In the genomic region with DNA sequence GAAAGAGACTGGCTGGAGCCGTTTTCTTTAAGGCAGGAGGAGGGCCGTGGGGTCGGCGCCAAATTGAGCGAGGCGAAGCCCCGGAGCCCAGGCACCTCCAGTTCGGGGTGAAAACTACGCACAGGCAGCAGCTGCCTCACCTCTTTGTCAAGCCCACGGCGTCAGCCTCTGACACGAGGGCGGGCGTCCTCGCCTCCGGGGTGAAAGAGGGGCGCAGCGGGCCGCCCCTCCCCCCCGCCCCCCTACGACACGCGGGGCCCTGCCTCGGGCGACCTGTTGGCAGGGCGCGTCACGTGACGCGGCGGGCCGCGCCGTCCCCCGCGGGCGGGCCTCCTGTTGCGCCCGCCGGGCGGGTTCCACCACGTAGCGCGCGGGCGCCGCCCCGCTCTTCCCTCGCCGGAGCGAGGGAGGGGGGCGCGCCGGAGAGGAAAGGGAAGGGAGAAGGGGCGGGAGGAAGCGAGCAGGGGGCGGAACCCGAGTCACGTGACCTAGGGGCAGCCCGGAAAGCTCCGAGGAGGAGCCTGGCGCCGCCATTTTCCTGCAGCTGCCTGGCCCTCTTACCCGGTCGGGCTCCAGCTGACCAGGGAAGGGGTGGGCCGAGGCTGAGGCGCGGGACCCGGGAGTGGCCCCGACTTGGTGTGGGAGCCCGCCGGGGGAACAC, we compare ENCODE assay signal across 8 mouse cellular contexts. TPM values are rescaled to one million over a fixed set of nuclear protein-coding genes. Genes with fewer than 3 reads are reported as not detected.
DNase-seq lines count a peak whose midpoint lies in the region; ATAC-seq and TF ChIP-seq lines count a peak whose summit lies in the region.

A gene (plus strand): TSS at position 482 of the 661 bp plus-strand sequence.

- intact Hi-C loops in heart, postnatal 10 days (cut with DNase I), result loop anchor here (1.0 to 2.0 kb wide), 4 partner anchors 17 to 107 kb away; no protein-coding TSS in a partner anchor

- TF ChIP-seq EP300 in liver, postnatal 0 days (IDR thresholded peaks at IDR 0.05; ENCODE audit: low read depth), result no peak; the same call in 1 of the 2 replicates

- no peaks in the 10 kb centered on the region for H3K36me3 ChIP-seq in E14TG2a.4 (ENCODE audit: insufficient read depth, low read length)
- H3K36me3 ChIP-seq in forebrain, embryonic 13.5 days (ENCODE audit: poor library complexity, severe bottlenecking), result no peaks in the 10 kb centered on the region
- H3K36me3 ChIP-seq in liver, postnatal 0 days (replicated peaks; ENCODE audit: insufficient read depth, low read length), result 0 out of 2 replicates have a peak, but pooled peaks cover 2% of the 10 kb centered on the region
- H3K36me3 ChIP-seq in neural tube, embryonic 14.5 days (ENCODE audit: control insufficient read depth, insufficient read depth, low read length), result no peaks in the 10 kb centered on the region

- whole genome bisulfite sequencing in forebrain, embryonic 13.5 days, result under 1% methylated on average over 42 of the region's 72 CpGs
- under 1% methylated on average over 60 of the region's 72 CpGs for WGBS in large intestine, adult 2 months
- WGBS in liver, postnatal 0 days (ENCODE audit: insufficient replicate concordance), result under 1% methylated on average over 36 of the region's 72 CpGs
- WGBS in neural tube, embryonic 14.5 days, result under 1% methylated on average over 37 of the region's 72 CpGs

- ATAC-seq in forebrain, embryonic 13.5 days, result peak; percentile 93
- peak; percentile 95 for ATAC-seq in liver, postnatal 0 days
- ATAC-seq in neural tube, embryonic 14.5 days (ENCODE audit: low read depth), result peak; percentile 95

- peaks cover 40% of the 10 kb centered on the region for H3K4me1 ChIP-seq in E14TG2a.4 (replicated peaks; ENCODE audit: low read depth, low read length)
- H3K4me1 ChIP-seq in forebrain, embryonic 13.5 days, result peaks cover 29% of the 10 kb centered on the region
- peaks cover 11% of the 10 kb centered on the region for H3K4me1 ChIP-seq in liver, postnatal 0 days (ENCODE audit: insufficient read depth)
- peaks cover 11% of the 10 kb centered on the region; the same call in 1 of the 2 replicates for H3K4me1 ChIP-seq in neural tube, embryonic 14.5 days (ENCODE audit: control insufficient read depth, insufficient read depth, low read length)

- peak within 1 kb of the TSS; percentile 95 for H3K27ac ChIP-seq in forebrain, embryonic 13.5 days
- peak within 1 kb of the TSS; percentile 100 for H3K27ac ChIP-seq in liver, postnatal 0 days (ENCODE audit: low read depth)
- peak within 1 kb of the TSS; percentile 96 for H3K27ac ChIP-seq in neural tube, embryonic 14.5 days (ENCODE audit: low read depth, low read length)

- H3K27me3 ChIP-seq in E14TG2a.4 (ENCODE audit: insufficient read depth, low read length), result no peaks in the 10 kb centered on the region
- H3K27me3 ChIP-seq in forebrain, embryonic 13.5 days, result no peaks in the 10 kb centered on the region
- no peaks in the 10 kb centered on the region for H3K27me3 ChIP-seq in liver, postnatal 0 days (ENCODE audit: insufficient read depth, low read length)
- no peaks in the 10 kb centered on the region for H3K27me3 ChIP-seq in neural tube, embryonic 14.5 days (ENCODE audit: control insufficient read depth, insufficient read depth, low read length)

- H3K4me2 ChIP-seq in forebrain, embryonic 13.5 days, result peak within 1 kb of the TSS; percentile 90
- peak within 1 kb of the TSS; percentile 92 for H3K4me2 ChIP-seq in liver, postnatal 0 days (ENCODE audit: low read depth, low read length)
- H3K4me2 ChIP-seq in neural tube, embryonic 14.5 days (ENCODE audit: low read depth, low read length), result peak within 1 kb of the TSS; percentile 90

- peak within 1 kb of the TSS; percentile 97 for H3K9ac ChIP-seq in forebrain, embryonic 13.5 days
- H3K9ac ChIP-seq in liver, postnatal 0 days (replicated peaks), result peak within 1 kb of the TSS; percentile 90
- H3K9ac ChIP-seq in neural tube, embryonic 14.5 days (replicated peaks; ENCODE audit: low read depth, low read length), result peak within 1 kb of the TSS; percentile 85

- H3K4me3 ChIP-seq in E14TG2a.4 (replicated peaks; ENCODE audit: low read length), result peak within 1 kb of the TSS; percentile 94
- peak within 1 kb of the TSS; percentile 94 for H3K4me3 ChIP-seq in forebrain, embryonic 13.5 days
- H3K4me3 ChIP-seq in liver, postnatal 0 days (ENCODE audit: low read depth, low read length), result peak within 1 kb of the TSS; percentile 91
- peak within 1 kb of the TSS; percentile 94 for H3K4me3 ChIP-seq in neural tube, embryonic 14.5 days (ENCODE audit: low read depth, low read length)

- DNase-seq in c-Kit-positive CD71-positive TER-119-positive erythroid progenitor cells, embryonic 14.5 days (ENCODE audit: low spot score), result peak; percentile 97
- DNase-seq in heart, postnatal 10 days, result peak; percentile 99
- DNase-seq in large intestine, adult 2 months (ENCODE audit: low read depth, low spot score), result peak; percentile 88
- DNase-seq in liver, postnatal 0 days, result peak; percentile 99
- peak; percentile 100 for DNase-seq in testis, postnatal 10 days (ENCODE audit: low spot score)

- no peaks in the 10 kb centered on the region for H3K9me3 ChIP-seq in E14TG2a.4 (ENCODE audit: low read length)
- H3K9me3 ChIP-seq in forebrain, embryonic 13.5 days (replicated peaks), result no peaks in the 10 kb centered on the region
- H3K9me3 ChIP-seq in liver, postnatal 0 days (ENCODE audit: low read length), result no peaks in the 10 kb centered on the region
- H3K9me3 ChIP-seq in neural tube, embryonic 14.5 days (ENCODE audit: control insufficient read depth, low read length), result no peaks in the 10 kb centered on the region

- TF ChIP-seq CTCF in E14TG2a.4 (conservative IDR thresholded peaks at IDR 0.05; ENCODE audit: low read length), result no peak
- peak; percentile 23; the same call in 1 of the 2 replicates for TF ChIP-seq CTCF in liver, postnatal 0 days (IDR thresholded peaks at IDR 0.05; ENCODE audit: low read depth)

RNA-seq across cellular contexts. Expression of the gene that starts here (rescaled TPM):
- polyA plus RNA-seq in forebrain, embryonic 13.5 days (2015; fragmentation: Nextera tagmentation; extraction: Ambion mirVana), result 36.6 and 40.9 TPM in 2 replicates
- 100 to 1,000 TPM; 218 to 284 TPM for total RNA-seq in heart, postnatal 10 days (2021)
- 38.5 and 68.6 TPM in 2 replicates for polyA plus RNA-seq in large intestine, adult 2 months (2012; rRNA removed)
- polyA plus RNA-seq in liver, postnatal 0 days (2015; fragmentation: Nextera tagmentation; extraction: Ambion mirVana), result 29.9 and 30.6 TPM in 2 replicates
- 58.0 and 59.0 TPM in 2 replicates for polyA plus RNA-seq in neural tube, embryonic 14.5 days (2014; fragmentation: Nextera tagmentation; extraction: Ambion mirVana)

Comparison
In these comparisons a context has a peak if more than half of its experiments do, and no peak if none do; other contexts are left out.
1. Peak in every context shown above with its lines: DNase-seq, ATAC-seq, H3K4me3 ChIP-seq and H3K27ac ChIP-seq.